Mouse (Mus musculus) monocyte, adult 5-6 weeks (primary cell): ENCODE measurements around the gene Chmp2b. TPM values are rescaled to one million over a fixed set of nuclear protein-coding genes. Genes with fewer than 3 reads are reported as not detected.

Experiments
- ATAC-seq: fragments of 153-309, 156-312 bp; replicated peaks from 2 replicates; pipeline ENCODE4 v1.8.0; 2017; ENCODE audit warnings: mild to moderate bottlenecking; ENCODE audit not compliant: low TSS enrichment, insufficient number of reproducible peaks, severe bottlenecking, poor library complexity, low FRiP score
- total RNA-seq: library from RNA; stranded (forward); fragments of 200-1000, 200-491, 200-594 nt; gene quantifications from 3 replicates; pipeline ENCODE4 v1.2.3, GENCODE M21; 2017

Gene Chmp2b
- total RNA-seq, 1 experiment from 2014 or later: 149 TPM

GRCm38 (mm10) chr16:65533315-65533999, 29.1 kb downstream of the Chmp2b start:
- ATAC-seq: peak; percentile 56; the same call in 1 of the 2 replicates

GRCm38 (mm10) chr16:65531663-65532062, 30.9 kb downstream of the Chmp2b start:
- ATAC-seq: no peak

- no peak for ATAC-seq
Measured at GRCm38 (mm10) chr16:65529589-65529988, 32.9 kb downstream of the Chmp2b start.

GRCm38 (mm10) chr16:65526695-65527094, 35.8 kb downstream of the Chmp2b start:
- ATAC-seq: no peak

GRCm38 (mm10) chr16:65526004-65526403, 36.5 kb downstream of the Chmp2b start:
- no peak for ATAC-seq

- no peak for ATAC-seq
Measured at GRCm38 (mm10) chr16:65520211-65520610, 42.3 kb downstream of the Chmp2b start, which contains the start of gene Pou1f1. Pou1f1 (plus strand) TSS chr16:65520511.

- no peak for ATAC-seq
Measured at GRCm38 (mm10) chr16:65514223-65514622, 48.3 kb downstream of the Chmp2b start.

- 0 out of 2 replicates have a peak, but pooled peaks have one; percentile 56 for ATAC-seq
Measured at GRCm38 (mm10) chr16:65497049-65497448, 65.5 kb downstream of the Chmp2b start.

- ATAC-seq: no peak
Measured at GRCm38 (mm10) chr16:65496030-65496429, 66.5 kb downstream of the Chmp2b start.

Other genes starting within 250 kb of the Chmp2b start
- gene Pou1f1, start 42.2 kb downstream of the Chmp2b start, total RNA-seq: 0.29 TPM in 1 of 3 replicates, not detected in the others